ENCODE assay signal across 27 mouse cellular contexts in genomic region chr10:83945503-83945902, GRCm38 (mm10).
A peak's percentile ranks its signal among the peaks of the same experiment; 100 is the strongest.
DNase-seq lines count a peak whose midpoint lies in the region; ATAC-seq and TF ChIP-seq lines count a peak whose summit lies in the region.
"Had no signal": no experiment of that assay in that cellular context is flagged by ENCODE, and none has a peak within 500 bp of the region (broad histone marks: within the 10 kb centered on the region; RNA-seq: fewer than 3 reads in every experiment).

No protein-coding gene starts in this region.

- DNase-seq in lung, embryonic 14.5 days = no peak
- no peak for DNase-seq in lung, adult 2 months
- DNase-seq in liver, embryonic 13.5 days = peak; percentile 26
- no peak for DNase-seq in embryo, embryonic 9.5 days (ENCODE audit: extremely low spot score)
- no peak for DNase-seq in frontal cortex, postnatal 10 days (ENCODE audit: low spot score in 2 of 2)
- DNase-seq: adrenal gland, adult 8-10 months; B cell, adult 2 months; cerebellum, adult 9-10 months; gastrocnemius, postnatal 10 days; heart, postnatal 14 days; kidney, adult 8-10 months; kidney, postnatal 14 days; right cerebral cortex, postnatal 14 days; spleen, adult 18-20 months had no signal

- 36% methylated on average over 9 of the region's 9 CpGs for WGBS in lung, embryonic 14.5 days
- WGBS in lung, adult 2 months = 70% methylated on average over 9 of the region's 9 CpGs
- 40% methylated on average over 9 of the region's 9 CpGs for WGBS in liver, embryonic 13.5 days (ENCODE audit: insufficient replicate concordance)

- H3K4me1 ChIP-seq in lung, embryonic 14.5 days (ENCODE audit: insufficient read depth) = no peaks in the 10 kb centered on the region
- no peaks in the 10 kb centered on the region for H3K4me1 ChIP-seq in lung, adult 2 months (ENCODE audit: control insufficient read depth, insufficient read depth, low read length)
- H3K4me1 ChIP-seq in liver, embryonic 13.5 days (replicated peaks) = peaks cover 30% of the 10 kb centered on the region
- H3K4me1 ChIP-seq: embryonic facial prominence, embryonic 13.5 days; forebrain, embryonic 15.5 days; lung, embryonic 15.5 days; midbrain, embryonic 12.5 days had no signal

- no peak overlapping the region for H3K9ac ChIP-seq in lung, embryonic 14.5 days
- H3K9ac ChIP-seq in liver, embryonic 13.5 days = no peak overlapping the region
- H3K9ac ChIP-seq: embryonic facial prominence, embryonic 13.5 days; forebrain, embryonic 15.5 days; heart, embryonic 13.5 days; hindbrain, embryonic 13.5 days; limb, embryonic 12.5 days; lung, embryonic 15.5 days; midbrain, embryonic 12.5 days had no signal

- H3K9me3 ChIP-seq in lung, embryonic 14.5 days (ENCODE audit: low read depth, low read length) = no peaks in the 10 kb centered on the region
- no peaks in the 10 kb centered on the region for H3K9me3 ChIP-seq in liver, embryonic 13.5 days (replicated peaks)
- H3K9me3 ChIP-seq: embryonic facial prominence, embryonic 13.5 days; forebrain, embryonic 15.5 days; heart, embryonic 13.5 days; hindbrain, embryonic 13.5 days; limb, embryonic 12.5 days; lung, embryonic 15.5 days; midbrain, embryonic 12.5 days had no signal

- no peak overlapping the region for H3K4me2 ChIP-seq in lung, embryonic 14.5 days
- peak overlapping the region; percentile 28; the same call in 1 of the 2 replicates for H3K4me2 ChIP-seq in liver, embryonic 13.5 days
- H3K4me2 ChIP-seq: embryonic facial prominence, embryonic 13.5 days; forebrain, embryonic 15.5 days; heart, embryonic 13.5 days; hindbrain, embryonic 13.5 days; limb, embryonic 12.5 days; lung, embryonic 15.5 days; midbrain, embryonic 12.5 days had no signal

- no peak overlapping the region for H3K4me3 ChIP-seq in lung, embryonic 14.5 days (ENCODE audit: low read depth, low read length)
- no peak overlapping the region for H3K4me3 ChIP-seq in lung, adult 2 months (replicated peaks; ENCODE audit: extremely low read depth, low read depth, low read length)
- no peak overlapping the region for H3K4me3 ChIP-seq in liver, embryonic 13.5 days (replicated peaks)
- H3K4me3 ChIP-seq: embryonic facial prominence, embryonic 13.5 days; forebrain, embryonic 15.5 days; heart, embryonic 13.5 days; hindbrain, embryonic 13.5 days; limb, embryonic 12.5 days; lung, embryonic 15.5 days; midbrain, embryonic 12.5 days had no signal

- H3K27me3 ChIP-seq in lung, embryonic 14.5 days (ENCODE audit: insufficient read depth, low read length) = no peaks in the 10 kb centered on the region
- H3K27me3 ChIP-seq in liver, embryonic 13.5 days = no peaks in the 10 kb centered on the region
- H3K27me3 ChIP-seq: CH12.LX; embryonic facial prominence, embryonic 13.5 days; forebrain, embryonic 15.5 days; heart, embryonic 13.5 days; hindbrain, embryonic 13.5 days; limb, embryonic 12.5 days; lung, embryonic 15.5 days; midbrain, embryonic 12.5 days had no signal

- no peak overlapping the region for H3K27ac ChIP-seq in lung, embryonic 14.5 days (ENCODE audit: low read depth)
- peak overlapping the region; percentile 47 for H3K27ac ChIP-seq in liver, embryonic 13.5 days
- H3K27ac ChIP-seq: embryonic facial prominence, embryonic 13.5 days; forebrain, embryonic 15.5 days; heart, embryonic 13.5 days; hindbrain, embryonic 13.5 days; limb, embryonic 12.5 days; lung, embryonic 15.5 days; macrophage; midbrain, embryonic 12.5 days had no signal

- no peak for TF ChIP-seq POLR2A in lung, adult 2 months (IDR thresholded peaks at IDR 0.05; ENCODE audit: borderline replicate concordance, extremely low read depth, low read depth, low read length)

- ATAC-seq in lung, embryonic 14.5 days (ENCODE audit: insufficient read depth) = 0 out of 2 replicates have a peak, but pooled peaks have one; percentile 44
- ATAC-seq in common myeloid progenitor, adult 5-6 weeks (replicated peaks; ENCODE audit: low read depth, poor library complexity, severe bottlenecking) = peak; percentile 24; the same call in 1 of the 2 replicates
- ATAC-seq in liver, embryonic 13.5 days (ENCODE audit: low read depth) = peak; percentile 81
- ATAC-seq in megakaryocyte-erythroid progenitor cell, adult 5-6 weeks (replicated peaks; ENCODE audit: low FRiP score, low TSS enrichment, poor library complexity, severe bottlenecking) = peak; percentile 80
- ATAC-seq: activated CD4-positive, CD25-positive, alpha-beta regulatory T cell, adult 4 months; forebrain, embryonic 15.5 days had no signal

- TF ChIP-seq CTCF in lung, embryonic 14.5 days (IDR thresholded peaks at IDR 0.05; ENCODE audit: low read depth) = no peak
- TF ChIP-seq CTCF in lung, adult 2 months (IDR thresholded peaks at IDR 0.05; ENCODE audit: insufficient read depth, low read length) = no peak

- no peaks in the 10 kb centered on the region for H3K36me3 ChIP-seq in lung, embryonic 14.5 days (ENCODE audit: insufficient read depth)
- H3K36me3 ChIP-seq in liver, embryonic 13.5 days = no peaks in the 10 kb centered on the region
- H3K36me3 ChIP-seq: embryonic facial prominence, embryonic 13.5 days; forebrain, embryonic 15.5 days; G1E; heart, embryonic 13.5 days; hindbrain, embryonic 13.5 days; limb, embryonic 12.5 days; lung, embryonic 15.5 days; midbrain, embryonic 12.5 days had no signal

Comparison
In these comparisons a context has a peak if more than half of its experiments do, and no peak if none do; other contexts are left out.
1. ATAC-seq: peak in every context shown above with its lines; median percentile 81 in liver, embryonic 13.5 days; 80 in megakaryocyte-erythroid progenitor cell, adult 5-6 weeks; 44 in lung, embryonic 14.5 days; 24 in common myeloid progenitor, adult 5-6 weeks.